Mouse (Mus musculus) limb, embryonic 12.5 days (tissue): Measurements from ENCODE around the gene Hoxa11. TPM values are rescaled to one million over a fixed set of nuclear protein-coding genes. Genes with fewer than 3 reads are reported as not detected.

Source experiments
- ATAC-seq: fragments of 200-750 bp; cut with Nextera tagmentation; 2 replicates; pipeline ENCODE4 v1.8.0; 2017; ENCODE audit warnings: low read depth, moderate TSS enrichment; ENCODE audit not compliant: insufficient number of reproducible peaks, insufficient read depth, low FRiP score, low TSS enrichment
- H3K27ac ChIP-seq: fragments of 300-500 bp; sonication (generic); 2 replicates; pipeline ENCODE4 v1.5.1; 2016; ENCODE audit warnings: mild to moderate bottlenecking, moderate library complexity
- H3K27me3 ChIP-seq: fragments of 300-500 bp; sonication (generic); 2 replicates; pipeline ENCODE4 v1.6.1; 2016; ENCODE audit warnings: mild to moderate bottlenecking, moderate library complexity
- H3K36me3 ChIP-seq: fragments of 300-500 bp; sonication (generic); 2 replicates; pipeline ENCODE4 v1.6.1; 2016; ENCODE audit warnings: mild to moderate bottlenecking, moderate library complexity
- H3K4me1 ChIP-seq: fragments of 300-500 bp; sonication (generic); replicated peaks from 2 replicates; pipeline ENCODE4 v1.6.1; 2016
- H3K4me2 ChIP-seq: fragments of 300-500 bp; sonication (generic); 2 replicates; pipeline ENCODE4 v1.6.1; 2016; ENCODE audit warnings: mild to moderate bottlenecking, moderate library complexity
- H3K4me3 ChIP-seq: fragments of 300-500 bp; sonication (generic); replicated peaks from 2 replicates; pipeline ENCODE4 v1.5.1; 2016; ENCODE audit warnings: mild to moderate bottlenecking
- H3K9ac ChIP-seq: fragments of 300-500 bp; sonication (generic); replicated peaks from 2 replicates; pipeline ENCODE4 v1.6.1; 2016; ENCODE audit warnings: mild to moderate bottlenecking, moderate library complexity
- H3K9me3 ChIP-seq: fragments of 300-500 bp; sonication (generic); 2 replicates; pipeline ENCODE4 v1.6.1; 2016; ENCODE audit warnings: mild to moderate bottlenecking, moderate library complexity
- WGBS: fragments of 180-500 bp; shearing (Covaris S2); methylation state at CpG from one replicate; pipeline ENCODE4 v1.1.7; 2016; 5-methylcytosine and 5-hydroxymethylcytosine counted together
- polyA plus RNA-seq: library from polyadenylated mRNA; unstranded; fragments of >200 nt; fragmentation: Nextera tagmentation; extraction: Ambion mirVana; gene quantifications from 2 replicates; pipeline ENCODE4 v1.2.1, GENCODE M21; 2016

Hoxa11 gene
- 88.2 and 96.8 TPM in 2 replicates for polyA plus RNA-seq

GRCm38 (mm10) chr6:52245757-52246142 lies at the start of gene Hoxa11:
Gene Hoxa11 (minus strand): TSS chr6:52245810.
- H3K4me1 ChIP-seq: peaks cover 51% of the 10 kb centered on the region
- H3K9me3 ChIP-seq: no peaks in the 10 kb centered on the region
- H3K4me3 ChIP-seq: peak within 1 kb of the TSS; percentile 99
- under 1% methylated on average over 20 of the region's 20 CpGs for WGBS
- H3K27me3 ChIP-seq: peaks cover 22% of the 10 kb centered on the region
- peak within 1 kb of the TSS; percentile 100 for H3K9ac ChIP-seq
- peaks cover 16% of the 10 kb centered on the region for H3K36me3 ChIP-seq
- ATAC-seq: peak; percentile 35; the same call in 1 of the 2 replicates
- H3K4me2 ChIP-seq: peak within 1 kb of the TSS; percentile 96
- H3K27ac ChIP-seq: peak within 1 kb of the TSS; percentile 100

- no peak overlapping the region for H3K4me2 ChIP-seq
- 81% methylated on average over 6 of the region's 6 CpGs for WGBS
- H3K27ac ChIP-seq: no peak overlapping the region
- H3K9ac ChIP-seq: no peak overlapping the region
- H3K4me3 ChIP-seq: no peak overlapping the region
- ATAC-seq: no peak
- H3K4me1 ChIP-seq: peaks cover 27% of the 10 kb centered on the region
- H3K36me3 ChIP-seq: no peaks in the 10 kb centered on the region
- no peaks in the 10 kb centered on the region for H3K9me3 ChIP-seq
- H3K27me3 ChIP-seq: peaks cover 45% of the 10 kb centered on the region
These were observed 49.0 kb upstream of the Hoxa11 start for GRCm38 (mm10) chr6:52294616-52295015.

- H3K36me3 ChIP-seq: no peaks in the 10 kb centered on the region
- H3K4me2 ChIP-seq: 0 out of 2 replicates have a peak overlapping the region, but pooled peaks have one; percentile 75
- 0 out of 2 replicates have a peak overlapping the region, but pooled peaks have one; percentile 4 for H3K9ac ChIP-seq
- no peak for ATAC-seq
- H3K4me1 ChIP-seq: peaks cover 27% of the 10 kb centered on the region
- WGBS: 62% methylated on average over 7 of the region's 7 CpGs
- H3K4me3 ChIP-seq: no peak overlapping the region
- peaks cover 43% of the 10 kb centered on the region for H3K27me3 ChIP-seq
- no peak overlapping the region for H3K27ac ChIP-seq
- H3K9me3 ChIP-seq: no peaks in the 10 kb centered on the region
These were observed 46.7 kb upstream of the Hoxa11 start for GRCm38 (mm10) chr6:52292328-52292727.

- ATAC-seq: peak; percentile 68; the same call in 1 of the 2 replicates
- peak overlapping the region; percentile 75 for H3K4me2 ChIP-seq
These were observed 45.6 kb upstream of the Hoxa11 start for GRCm38 (mm10) chr6:52291021-52291860.

GRCm38 (mm10) chr6:52290186-52290585 lies 44.6 kb upstream of the Hoxa11 start:
- Histone ChIP-seq H3K9me3 (no peaks in the 10 kb centered on the region), H3K27me3 (peaks cover 42% of the 10 kb centered on the region)
- 20% methylated on average over 12 of the region's 12 CpGs for WGBS

More at GRCm38 (mm10) chr6:52291021-52291860, 45.6 kb upstream of the Hoxa11 start:
- Histone ChIP-seq H3K9me3 (no peaks in the 10 kb centered on the region), H3K36me3 (no peaks in the 10 kb centered on the region), H3K9ac (peak overlapping the region; percentile 59), H3K4me1 (peaks cover 27% of the 10 kb centered on the region), H3K4me3 (peak overlapping the region; percentile 43), H3K27me3 (peaks cover 43% of the 10 kb centered on the region), H3K27ac (peak overlapping the region; percentile 74)
- WGBS: 3% methylated on average over 45 of the region's 45 CpGs

GRCm38 (mm10) chr6:52283896-52284295 lies 38.3 kb upstream of the Hoxa11 start:
- no peak overlapping the region for H3K4me2 ChIP-seq
- WGBS: 78% methylated on average over 5 of the region's 5 CpGs
- H3K36me3 ChIP-seq: no peaks in the 10 kb centered on the region
- no peak for ATAC-seq
- H3K27me3 ChIP-seq: peaks cover 17% of the 10 kb centered on the region
- no peak overlapping the region for H3K9ac ChIP-seq
- H3K4me1 ChIP-seq: peaks cover 9% of the 10 kb centered on the region; the same call in 1 of the 2 replicates
- no peak overlapping the region for H3K27ac ChIP-seq
- H3K9me3 ChIP-seq: no peaks in the 10 kb centered on the region
- no peak overlapping the region for H3K4me3 ChIP-seq

More at GRCm38 (mm10) chr6:52290186-52290585, 44.6 kb upstream of the Hoxa11 start:
- H3K4me3 ChIP-seq: no peak overlapping the region
- peaks cover 27% of the 10 kb centered on the region for H3K4me1 ChIP-seq
- ATAC-seq: no peak
- no peaks in the 10 kb centered on the region for H3K36me3 ChIP-seq
- no peak overlapping the region for H3K27ac ChIP-seq
- peak overlapping the region; percentile 75 for H3K4me2 ChIP-seq
- H3K9ac ChIP-seq: no peak overlapping the region

- no peaks in the 10 kb centered on the region for H3K9me3 ChIP-seq
- H3K27ac ChIP-seq: no peak overlapping the region
- H3K4me3 ChIP-seq: no peak overlapping the region
- H3K36me3 ChIP-seq: no peaks in the 10 kb centered on the region
- no peak overlapping the region for H3K9ac ChIP-seq
- peaks cover 33% of the 10 kb centered on the region for H3K27me3 ChIP-seq
- 19% methylated on average over 12 of the region's 12 CpGs for WGBS
- peak overlapping the region; percentile 1; the same call in 1 of the 2 replicates for H3K4me2 ChIP-seq
- peaks cover 19% of the 10 kb centered on the region for H3K4me1 ChIP-seq
- no peak for ATAC-seq
These were observed 35.5 kb upstream of the Hoxa11 start for GRCm38 (mm10) chr6:52281084-52281483.

GRCm38 (mm10) chr6:52276920-52277319 lies 31.3 kb upstream of the Hoxa11 start:
- peaks cover 52% of the 10 kb centered on the region for H3K4me1 ChIP-seq

GRCm38 (mm10) chr6:52276382-52276781 lies 30.8 kb upstream of the Hoxa11 start:
- H3K36me3 ChIP-seq: no peaks in the 10 kb centered on the region
- H3K9me3 ChIP-seq: no peaks in the 10 kb centered on the region
- peaks cover 59% of the 10 kb centered on the region for H3K27me3 ChIP-seq
- peaks cover 51% of the 10 kb centered on the region for H3K4me1 ChIP-seq
- peak overlapping the region; percentile 66 for H3K27ac ChIP-seq
- ATAC-seq: no peak
- under 1% methylated on average over 6 of the region's 6 CpGs for WGBS
- no peak overlapping the region for H3K4me3 ChIP-seq
- peak overlapping the region; percentile 19 for H3K4me2 ChIP-seq
- H3K9ac ChIP-seq: no peak overlapping the region

More at GRCm38 (mm10) chr6:52276920-52277319, 31.3 kb upstream of the Hoxa11 start:
- Histone ChIP-seq H3K9me3 (no peaks in the 10 kb centered on the region), H3K4me3 (no peak overlapping the region), H3K27me3 (peaks cover 57% of the 10 kb centered on the region), H3K36me3 (no peaks in the 10 kb centered on the region), H3K27ac (peak overlapping the region; percentile 66; the same call in 1 of the 2 replicates), H3K9ac (no peak overlapping the region), H3K4me2 (peak overlapping the region; percentile 7; the same call in 1 of the 2 replicates)
- ATAC-seq: no peak
- 5% methylated on average over 5 of the region's 5 CpGs for WGBS

GRCm38 (mm10) chr6:52275563-52276280 lies 30.1 kb upstream of the Hoxa11 start:
- Histone ChIP-seq H3K9ac (no peak overlapping the region; the same call in 1 of the 2 replicates), H3K36me3 (no peaks in the 10 kb centered on the region), H3K4me1 (peaks cover 50% of the 10 kb centered on the region), H3K27ac (peak overlapping the region; percentile 66; the same call in 1 of the 2 replicates), H3K9me3 (no peaks in the 10 kb centered on the region), H3K4me3 (0 out of 2 replicates have a peak overlapping the region, but pooled peaks have one; percentile 6), H3K27me3 (peaks cover 65% of the 10 kb centered on the region), H3K4me2 (peak overlapping the region; percentile 19)
- ATAC-seq: no peak
- WGBS: 14% methylated on average over 8 of the region's 8 CpGs

GRCm38 (mm10) chr6:52274576-52274975 lies 29.0 kb upstream of the Hoxa11 start:
- Histone ChIP-seq H3K36me3 (no peaks in the 10 kb centered on the region), H3K9me3 (no peaks in the 10 kb centered on the region), H3K4me1 (peaks cover 54% of the 10 kb centered on the region), H3K4me2 (peak overlapping the region; percentile 49), H3K27ac (no peak overlapping the region), H3K9ac (0 out of 2 replicates have a peak overlapping the region, but pooled peaks have one; percentile 44), H3K4me3 (no peak overlapping the region), H3K27me3 (peaks cover 76% of the 10 kb centered on the region)
- ATAC-seq: no peak
- 9% methylated on average over 11 of the region's 11 CpGs for WGBS
